Mouse (Mus musculus) liver, embryonic 11.5 days (tissue): ENCODE measurements at regions not wholly inside any gene's neighbourhood (a gene's known extent, or its start where the extent isn't known, plus 50 kb on each side); places are given as distances from the start of the nearest gene placed in this dataset.

Experiments used
- ATAC-seq: fragments of 200-750 bp; cut with Nextera tagmentation; replicated peaks from 2 replicates; pipeline ENCODE4 v1.8.0; 2017; ENCODE audit warnings: moderate number of reproducible peaks, mild to moderate bottlenecking, moderate TSS enrichment, moderate library complexity; ENCODE audit not compliant: low FRiP score
- DNase-seq: peaks from one replicate; pipeline ENCODE4 v3.0.0-alpha.2; 2017; ENCODE audit warnings: low spot score
- H3K27ac ChIP-seq: fragments of 300-500 bp; sonication (generic); 2 replicates; pipeline ENCODE4 v1.5.1; 2014; ENCODE audit warnings: mild to moderate bottlenecking, low read depth, low read length, control low read depth
- H3K27me3 ChIP-seq: fragments of 300-500 bp; sonication (generic); replicated peaks from 2 replicates; pipeline ENCODE4 v1.6.1; 2014; ENCODE audit warnings: low read length, mixed read lengths; ENCODE audit not compliant: control insufficient read depth, insufficient read depth
- H3K36me3 ChIP-seq: fragments of 300-500 bp; sonication (generic); 2 replicates; pipeline ENCODE4 v1.6.1; 2014; ENCODE audit warnings: mild to moderate bottlenecking, low read length, moderate library complexity, mixed read lengths; ENCODE audit not compliant: control insufficient read depth, insufficient read depth
- H3K4me1 ChIP-seq: fragments of 300-500 bp; sonication (generic); replicated peaks from 2 replicates; pipeline ENCODE4 v1.6.1; 2014; ENCODE audit warnings: low read length, mixed read lengths; ENCODE audit not compliant: control insufficient read depth, insufficient read depth
- H3K4me2 ChIP-seq: fragments of 300-500 bp; sonication (generic); 2 replicates; pipeline ENCODE4 v1.6.1; 2014; ENCODE audit warnings: mild to moderate bottlenecking, control low read depth, moderate library complexity
- H3K4me3 ChIP-seq: fragments of 300-500 bp; sonication (generic); 2 replicates; pipeline ENCODE4 v1.5.1; 2014; ENCODE audit warnings: low read depth, low read length, control low read depth
- H3K9ac ChIP-seq: fragments of 300-500 bp; sonication (generic); 2 replicates; pipeline ENCODE4 v1.6.1; 2014; ENCODE audit warnings: low read depth, low read length, control low read depth
- H3K9me3 ChIP-seq: fragments of 300-500 bp; sonication (generic); 2 replicates; pipeline ENCODE4 v1.6.1; 2016; ENCODE audit warnings: low read length, inconsistent platforms, mixed read lengths; ENCODE audit not compliant: control insufficient read depth
- WGBS: fragments of 180-500 bp; shearing (Covaris S2); extraction: QIAGEN DNeasy Blood & Tissue Kit; methylation state at CpG from one replicate; pipeline ENCODE4 v1.1.7; 2014; 5-methylcytosine and 5-hydroxymethylcytosine counted together

DNA sequence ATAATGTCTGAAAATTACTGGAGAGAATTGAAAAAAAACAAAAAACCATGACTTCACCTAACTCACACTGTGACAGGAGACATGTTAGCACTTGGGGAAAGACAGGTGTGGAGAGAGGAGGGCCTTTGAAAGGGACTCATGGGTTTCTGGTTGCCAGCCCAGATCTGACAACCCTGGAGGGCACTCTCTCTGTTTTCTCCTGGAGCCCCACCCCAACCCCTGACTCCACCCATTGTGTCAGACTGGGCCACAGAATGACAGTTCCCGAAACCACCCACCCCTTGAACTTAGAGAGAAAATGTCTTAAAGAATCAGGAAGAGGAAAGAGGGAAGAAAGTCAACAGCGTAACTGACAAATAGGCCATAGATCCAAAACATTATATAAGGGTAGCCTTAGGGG, 197.4 kb upstream of the Rreb1 start:
- Histone ChIP-seq H3K4me2 (no peak overlapping the region), H3K9ac (no peak overlapping the region)

DNA sequence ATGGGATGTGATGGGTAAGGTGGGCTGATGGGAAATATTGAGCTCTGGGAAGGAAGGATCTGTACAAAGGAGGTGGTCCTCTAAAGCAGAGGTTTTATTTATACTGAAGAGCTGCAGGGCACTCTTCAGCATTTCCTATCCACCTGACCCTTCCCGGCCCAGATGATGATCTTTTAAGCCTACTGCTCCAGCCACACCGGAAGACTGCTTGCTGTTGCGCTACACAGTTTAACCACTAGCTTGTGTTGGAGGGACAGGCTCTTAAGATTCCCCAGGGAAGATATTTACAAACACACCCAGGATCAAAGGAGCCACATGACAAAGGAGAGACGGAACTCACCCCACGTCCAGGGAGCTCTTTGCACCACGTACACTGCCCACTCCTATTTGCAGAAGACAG, 196.8 kb upstream of the Rreb1 start:
- Histone ChIP-seq H3K27me3 (no peaks in the 10 kb centered on the region), H3K36me3 (no peaks in the 10 kb centered on the region), H3K4me3 (no peak overlapping the region), H3K4me1 (no peaks in the 10 kb centered on the region), H3K9ac (no peak overlapping the region), H3K9me3 (no peaks in the 10 kb centered on the region), H3K27ac (no peak overlapping the region), H3K4me2 (no peak overlapping the region)
- DNase-seq (no peak), ATAC-seq (no peak)
- WGBS: 53% methylated on average over 6 of the region's 6 CpGs

More for the DNA sequence above, 197.4 kb upstream of the Rreb1 start:
- Histone ChIP-seq H3K4me3 (no peak overlapping the region), H3K36me3 (no peaks in the 10 kb centered on the region), H3K27ac (no peak overlapping the region), H3K4me1 (no peaks in the 10 kb centered on the region), H3K9me3 (no peaks in the 10 kb centered on the region), H3K27me3 (no peaks in the 10 kb centered on the region)
- ATAC-seq: no peak
- 45% methylated on average over 2 of the region's 2 CpGs for WGBS
- DNase-seq: no peak

DNA sequence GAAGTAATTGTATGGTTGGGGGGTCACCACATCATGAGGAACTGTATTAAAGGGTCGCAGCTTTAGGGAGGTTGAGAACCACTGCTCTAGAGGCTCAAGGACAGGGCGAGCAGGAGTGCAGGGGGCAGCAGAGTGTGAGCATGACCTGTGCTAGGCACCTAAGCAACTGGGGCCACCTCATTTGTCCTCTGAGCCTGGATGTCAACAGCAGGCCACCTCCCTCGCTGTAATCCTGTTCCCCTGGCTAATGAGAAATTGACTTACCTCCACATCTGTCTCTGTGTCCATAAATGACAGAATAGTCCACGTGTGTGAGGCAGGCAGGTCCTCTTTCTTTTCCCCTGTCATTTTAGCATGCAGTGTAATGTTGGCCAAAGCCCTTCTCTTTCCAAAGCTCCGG, 192.7 kb upstream of the Rreb1 start:
- no peak for ATAC-seq
- 80% methylated on average over 5 of the region's 5 CpGs for WGBS
- DNase-seq: no peak
- no peak overlapping the region for H3K4me3 ChIP-seq
- H3K27ac ChIP-seq: no peak overlapping the region
- H3K27me3 ChIP-seq: no peaks in the 10 kb centered on the region
- H3K9me3 ChIP-seq: no peaks in the 10 kb centered on the region
- H3K9ac ChIP-seq: no peak overlapping the region
- no peaks in the 10 kb centered on the region for H3K4me1 ChIP-seq
- H3K4me2 ChIP-seq: no peak overlapping the region
- no peaks in the 10 kb centered on the region for H3K36me3 ChIP-seq

DNA sequence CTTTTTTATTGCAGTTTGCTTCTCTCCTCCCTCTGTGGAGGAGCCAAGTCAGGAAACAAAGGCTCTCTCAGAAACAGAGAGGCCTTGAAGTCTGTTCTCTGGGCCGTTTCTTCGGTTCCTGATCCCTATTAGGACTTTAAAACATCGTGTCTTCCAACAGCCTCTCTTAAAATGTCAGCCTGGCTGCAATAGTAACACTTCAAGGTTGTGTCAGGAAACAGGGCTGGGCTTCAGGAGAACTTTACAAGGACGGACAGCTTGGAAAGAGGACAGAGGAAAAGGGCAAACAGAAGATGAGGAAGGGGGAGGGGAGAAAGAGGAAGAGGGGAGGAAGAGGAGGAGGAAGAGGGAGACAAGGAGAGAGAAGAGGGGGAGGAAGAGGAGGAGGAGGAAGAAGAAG, 191.7 kb upstream of the Rreb1 start:
- no peak for ATAC-seq

DNA sequence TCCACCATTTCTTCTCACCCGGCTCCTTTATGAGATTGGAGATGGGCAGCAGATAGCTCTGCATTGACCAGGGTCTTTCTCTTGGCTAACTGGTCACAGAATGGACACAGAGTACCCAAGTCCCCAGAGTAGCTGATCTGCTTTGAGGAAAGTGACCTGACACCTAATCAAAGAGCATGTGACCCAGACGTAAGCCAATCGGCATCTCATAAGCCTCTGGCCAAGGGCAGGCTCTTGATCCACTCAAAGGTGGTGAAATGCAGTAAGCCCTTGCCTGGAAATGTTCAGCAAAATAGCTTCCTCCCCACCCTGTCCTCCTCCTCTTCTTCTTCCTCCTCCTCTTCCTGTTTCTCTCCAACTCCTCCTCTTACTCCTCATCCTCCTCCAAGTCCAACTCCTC, 190.3 kb upstream of the Rreb1 start:
- H3K9me3 ChIP-seq: no peaks in the 10 kb centered on the region
- H3K4me2 ChIP-seq: no peak overlapping the region
- H3K4me1 ChIP-seq: no peaks in the 10 kb centered on the region
- no peaks in the 10 kb centered on the region for H3K36me3 ChIP-seq
- H3K9ac ChIP-seq: no peak overlapping the region
- no peak overlapping the region for H3K27ac ChIP-seq
- ATAC-seq (no peak), DNase-seq (no peak)
- no peaks in the 10 kb centered on the region for H3K27me3 ChIP-seq
- WGBS: 80% methylated on average over 3 of the region's 3 CpGs
- no peak overlapping the region for H3K4me3 ChIP-seq

More for the DNA sequence above, 191.7 kb upstream of the Rreb1 start:
- Histone ChIP-seq H3K4me1 (no peaks in the 10 kb centered on the region), H3K36me3 (no peaks in the 10 kb centered on the region), H3K9me3 (no peaks in the 10 kb centered on the region), H3K4me3 (no peak overlapping the region), H3K4me2 (no peak overlapping the region), H3K9ac (no peak overlapping the region), H3K27ac (no peak overlapping the region), H3K27me3 (no peaks in the 10 kb centered on the region)
- no peak for DNase-seq
- 58% methylated on average over 4 of the region's 4 CpGs for WGBS

DNA sequence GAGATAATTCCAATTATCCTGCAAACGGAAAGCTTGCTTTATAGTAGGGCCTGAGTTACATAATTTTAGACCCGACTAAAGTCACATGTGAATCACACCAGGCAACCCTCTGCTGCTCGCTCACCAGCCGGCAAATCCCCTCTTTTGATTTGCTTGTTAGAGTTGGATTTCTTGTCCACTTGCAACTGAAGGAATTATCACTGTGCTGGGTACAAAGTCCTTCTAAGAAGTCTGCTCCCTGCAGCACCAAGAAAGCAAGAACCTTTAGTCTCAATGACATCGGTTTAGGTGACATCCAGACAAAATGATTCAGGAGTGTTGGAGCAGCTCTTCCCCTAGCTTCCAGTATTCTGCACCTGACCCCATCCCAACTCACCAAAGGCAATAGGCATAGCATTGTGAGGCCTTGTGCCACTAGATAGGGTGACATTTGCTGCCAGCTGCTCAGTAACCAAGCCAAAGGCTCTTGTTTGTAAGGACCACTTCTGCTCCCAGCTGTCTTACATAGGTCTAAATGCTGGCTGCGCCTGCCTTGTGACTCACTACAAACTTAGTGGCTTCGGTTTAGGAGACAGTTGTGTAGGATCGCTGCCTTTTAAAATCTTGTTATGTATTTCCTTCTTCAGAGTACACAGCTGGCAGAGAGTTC, 189.5 kb upstream of the Rreb1 start:
- Histone ChIP-seq H3K4me3 (no peak overlapping the region), H3K27me3 (no peaks in the 10 kb centered on the region), H3K27ac (no peak overlapping the region), H3K36me3 (no peaks in the 10 kb centered on the region), H3K4me2 (no peak overlapping the region), H3K4me1 (no peaks in the 10 kb centered on the region), H3K9ac (no peak overlapping the region), H3K9me3 (no peaks in the 10 kb centered on the region)
- 85% methylated on average over 8 of the region's 8 CpGs for WGBS
- DNase-seq: no peak
- ATAC-seq: no peak

DNA sequence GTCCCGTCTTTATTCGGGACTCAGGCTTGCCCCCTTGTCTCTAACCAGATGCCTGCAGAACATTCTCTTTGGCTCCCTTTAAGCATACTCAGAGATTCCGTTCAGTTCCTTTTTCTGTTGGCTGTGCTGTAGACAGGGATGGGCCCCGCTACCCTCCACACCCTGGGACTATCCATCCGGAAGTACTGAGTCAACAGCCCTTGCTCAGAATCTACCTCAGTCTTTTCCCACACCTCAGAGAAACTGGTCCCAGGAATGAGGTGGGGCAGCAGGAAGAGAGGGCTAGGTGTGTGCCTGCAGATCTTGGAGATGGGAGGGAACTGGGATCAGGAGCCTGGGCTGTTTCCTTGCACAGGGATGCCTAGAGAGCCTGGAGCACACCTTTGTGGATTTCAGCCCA, 186.1 kb upstream of the Rreb1 start:
- Histone ChIP-seq H3K4me2 (no peak overlapping the region), H3K4me1 (peaks cover 2% of the 10 kb centered on the region; the same call in 1 of the 2 replicates), H3K27ac (no peak overlapping the region), H3K9ac (no peak overlapping the region), H3K4me3 (no peak overlapping the region), H3K27me3 (no peaks in the 10 kb centered on the region), H3K36me3 (no peaks in the 10 kb centered on the region), H3K9me3 (no peaks in the 10 kb centered on the region)
- DNase-seq (no peak), ATAC-seq (no peak)
- WGBS: 72% methylated on average over 5 of the region's 5 CpGs

DNA sequence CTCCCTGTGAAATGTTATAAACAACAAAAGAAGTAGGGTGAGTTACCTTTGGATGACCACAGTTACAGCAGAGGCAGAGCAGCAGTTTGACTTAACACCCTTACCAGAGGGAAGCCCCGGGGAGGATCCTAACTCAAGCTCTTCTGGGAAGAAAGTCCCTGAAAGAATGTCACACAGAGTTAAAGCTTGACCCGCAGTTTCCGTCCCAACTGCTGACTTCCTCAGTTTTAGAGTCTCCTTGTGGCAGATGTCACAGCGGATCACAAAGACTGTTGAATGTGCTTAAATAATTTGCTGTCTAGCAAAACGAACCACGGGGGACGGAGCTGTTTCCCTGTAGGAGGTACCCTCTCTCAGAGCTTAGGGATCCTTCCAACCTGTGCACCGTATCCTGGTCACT, 183.0 kb upstream of the Rreb1 start:
- 17% methylated on average over 8 of the region's 8 CpGs for WGBS
- Histone ChIP-seq H3K4me1 (peaks cover 10% of the 10 kb centered on the region), H3K4me3 (no peak overlapping the region), H3K27me3 (no peaks in the 10 kb centered on the region), H3K27ac (0 out of 2 replicates have a peak overlapping the region, but pooled peaks have one; percentile 8), H3K9me3 (no peaks in the 10 kb centered on the region), H3K4me2 (no peak overlapping the region), H3K36me3 (no peaks in the 10 kb centered on the region), H3K9ac (no peak overlapping the region)
- ATAC-seq (0 out of 2 replicates have a peak, but pooled peaks have one; percentile 29), DNase-seq (no peak)

DNA sequence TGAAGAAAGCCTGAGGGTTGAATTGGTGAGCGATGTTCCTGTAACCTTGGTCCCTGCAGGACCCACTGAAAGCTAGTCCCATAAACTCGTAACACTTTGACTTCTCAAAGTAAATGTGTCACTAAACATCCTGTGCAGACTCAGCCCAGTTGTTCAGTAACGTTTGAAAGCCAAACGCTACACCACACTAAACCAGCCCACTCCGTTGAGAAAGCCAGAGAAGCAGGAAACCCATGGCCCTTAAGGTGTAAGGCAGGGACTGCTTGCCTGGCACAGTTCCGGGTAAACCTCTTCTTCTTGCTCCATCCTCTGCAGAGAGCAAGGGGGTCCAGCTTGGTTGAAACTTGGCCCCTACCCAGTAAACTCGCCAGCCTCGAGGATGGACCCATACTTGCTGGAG, 180.6 kb upstream of the Rreb1 start:
- Histone ChIP-seq H3K4me1 (peaks cover 10% of the 10 kb centered on the region), H3K27me3 (no peaks in the 10 kb centered on the region), H3K4me2 (no peak overlapping the region), H3K27ac (no peak overlapping the region), H3K36me3 (no peaks in the 10 kb centered on the region), H3K9me3 (no peaks in the 10 kb centered on the region), H3K4me3 (no peak overlapping the region), H3K9ac (no peak overlapping the region)
- DNase-seq (no peak), ATAC-seq (no peak)
- 61% methylated on average over 8 of the region's 8 CpGs for WGBS
